Mouse (Mus musculus) gonadal fat pad, adult 2 months (tissue): ENCODE measurements around the gene Ak3. TPM values are rescaled to one million over a fixed set of nuclear protein-coding genes. Genes with fewer than 3 reads are reported as not detected.
"Not testable (repeated sequence)": the region's sequence is repeated elsewhere in the genome, so short reads cannot be mapped to it uniquely, and the experiment has no call there.

ENCODE experiments used
- DNase-seq: peaks from one replicate; pipeline ENCODE4 v3.0.0-alpha.2; 2012; ENCODE audit warnings: low read depth
- polyA plus RNA-seq: library from polyadenylated mRNA; depleted of rRNA; stranded (reverse); fragments of >200 nt; gene quantifications from 2 replicates; pipeline ENCODE4 v1.2.3, GENCODE M21; 2012

Ak3 gene
- polyA plus RNA-seq, 1 experiment = 125 TPM

DNA sequence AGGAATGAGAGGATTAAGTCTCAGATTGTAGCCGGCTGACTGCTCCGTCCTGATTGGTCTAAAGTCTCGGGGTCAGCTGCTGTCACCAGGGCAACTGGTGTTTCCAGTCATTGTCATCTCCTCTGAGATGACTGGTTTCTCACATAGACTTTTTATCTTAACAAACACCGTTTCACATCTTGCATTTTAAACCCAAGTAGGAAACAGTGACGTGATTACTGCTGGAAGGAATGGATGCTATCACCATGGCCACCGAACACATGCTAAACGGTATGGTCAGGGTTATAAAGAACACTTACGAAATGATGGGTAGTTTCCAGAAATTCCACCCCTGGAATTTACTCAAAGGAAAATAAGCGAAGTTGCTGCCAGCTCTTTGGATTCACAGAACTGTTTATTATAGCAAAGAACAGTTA, 3.4 kb downstream of the Ak3 start:
- no peak for DNase-seq

DNA sequence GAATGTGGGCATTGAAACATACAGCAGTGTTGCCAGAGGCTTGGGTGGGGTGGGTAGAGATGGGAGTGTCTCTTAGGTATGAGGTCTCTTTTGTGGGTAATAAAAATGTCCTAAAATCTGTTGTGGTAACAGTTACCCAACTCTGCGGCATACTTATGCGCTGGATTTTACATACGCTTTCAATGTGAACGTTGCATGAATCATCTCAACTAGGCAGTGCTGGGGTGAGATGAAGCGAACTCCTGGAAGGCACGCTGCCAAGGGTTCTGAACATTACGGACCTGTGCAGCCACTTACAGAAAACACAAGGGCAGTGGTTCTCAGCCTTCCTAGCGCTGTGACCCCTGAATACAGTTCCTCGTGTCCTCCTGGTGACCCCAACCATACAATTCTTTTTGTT, 5.1 kb downstream of the Ak3 start:
- DNase-seq = no peak

DNA sequence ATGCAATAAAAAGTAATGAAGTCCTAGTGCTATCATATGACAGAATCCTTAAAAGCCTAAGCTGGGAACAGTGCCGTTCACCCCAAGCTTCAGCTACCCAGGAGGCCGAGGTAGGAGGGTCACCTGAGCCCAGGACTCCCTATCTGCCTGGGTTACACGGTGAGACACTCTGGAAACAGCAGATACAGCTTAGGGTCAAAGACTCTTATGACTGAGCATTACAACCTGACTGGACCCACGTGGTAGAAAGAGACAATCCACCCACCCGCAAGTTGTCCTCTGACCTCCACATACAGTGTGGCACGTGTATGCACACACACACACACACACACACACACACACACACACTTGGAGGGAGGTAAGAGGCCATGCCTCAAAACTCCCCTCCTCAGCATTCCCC, 5.6 kb downstream of the Ak3 start:
- DNase-seq = no peak

DNA sequence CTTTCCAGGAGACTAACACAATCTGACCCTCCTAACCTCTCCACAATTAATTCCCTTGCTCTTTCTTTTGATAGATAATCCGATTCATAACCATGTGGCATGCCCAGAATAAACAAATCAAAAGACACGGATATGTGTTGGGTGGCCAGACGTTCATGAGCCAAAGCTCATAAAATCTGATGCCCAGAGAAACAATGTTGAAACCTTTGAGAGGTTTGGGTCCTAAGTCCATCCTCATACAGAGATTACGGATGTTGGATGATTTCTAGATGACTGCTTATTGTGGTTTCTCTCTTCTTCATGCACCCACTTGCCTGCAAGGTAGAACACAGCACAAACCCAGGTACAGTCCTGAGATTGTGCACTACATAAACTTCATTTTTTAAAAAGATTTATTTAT, 7.6 kb downstream of the Ak3 start:
- no peak for DNase-seq

DNA sequence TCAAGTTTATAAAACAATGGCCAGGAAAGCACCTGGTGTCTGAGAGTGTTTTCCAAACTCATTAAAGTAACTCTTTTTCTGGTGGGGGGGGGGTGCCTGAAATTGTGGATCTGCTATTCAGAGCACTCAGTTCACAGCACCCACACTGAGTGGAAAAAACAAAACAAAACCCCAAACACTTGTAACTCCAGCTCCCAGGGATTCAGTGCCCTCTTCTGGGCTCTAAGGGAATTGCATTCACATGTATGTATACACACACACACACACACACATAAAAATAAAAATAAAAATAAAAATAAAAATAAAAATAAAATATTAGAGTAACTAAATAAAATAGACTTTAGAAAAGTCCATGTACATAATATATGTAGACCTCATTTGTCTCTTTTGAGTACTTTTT, 8.4 kb downstream of the Ak3 start:
- no peak for DNase-seq

DNA sequence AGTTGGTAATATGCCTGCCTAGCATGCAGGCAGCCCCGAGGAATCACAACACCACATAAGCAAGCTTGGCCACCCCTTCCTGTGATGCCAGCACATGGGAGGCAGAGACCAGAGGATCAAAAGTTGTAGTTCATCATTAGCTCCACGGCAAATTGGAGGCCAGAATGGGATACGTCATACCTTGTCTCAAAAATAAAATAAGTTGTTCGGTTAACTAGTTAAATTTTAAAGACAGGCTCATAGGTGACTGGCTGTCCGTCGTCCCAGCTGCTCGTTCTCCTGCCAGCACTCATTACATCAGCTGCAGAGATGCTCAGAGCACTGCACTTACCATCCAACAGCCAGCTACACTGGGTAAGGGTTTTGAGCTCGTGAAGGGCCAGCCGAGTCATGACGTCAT, 10.2 kb downstream of the Ak3 start:
- no peak for DNase-seq

DNA sequence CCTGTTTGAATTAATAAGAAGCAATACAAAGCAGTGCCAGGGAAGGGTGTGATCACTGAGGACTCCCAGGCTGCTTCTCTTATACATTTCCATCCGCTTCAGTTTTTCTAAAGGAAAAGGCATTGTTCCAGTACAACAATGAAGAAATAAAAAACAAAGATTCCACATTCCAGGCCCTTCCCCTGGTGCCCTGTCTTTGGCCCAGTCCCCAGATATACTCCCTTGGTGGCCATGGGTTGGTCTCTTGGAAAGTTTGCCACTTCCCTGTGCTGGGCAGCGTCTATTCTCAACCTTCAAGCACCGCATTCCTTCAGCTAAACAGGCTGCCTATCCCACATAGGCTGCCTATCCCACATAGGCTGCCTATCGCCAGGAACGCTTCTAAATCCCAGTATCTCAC, 10.7 kb downstream of the Ak3 start:
- DNase-seq = no peak

DNA sequence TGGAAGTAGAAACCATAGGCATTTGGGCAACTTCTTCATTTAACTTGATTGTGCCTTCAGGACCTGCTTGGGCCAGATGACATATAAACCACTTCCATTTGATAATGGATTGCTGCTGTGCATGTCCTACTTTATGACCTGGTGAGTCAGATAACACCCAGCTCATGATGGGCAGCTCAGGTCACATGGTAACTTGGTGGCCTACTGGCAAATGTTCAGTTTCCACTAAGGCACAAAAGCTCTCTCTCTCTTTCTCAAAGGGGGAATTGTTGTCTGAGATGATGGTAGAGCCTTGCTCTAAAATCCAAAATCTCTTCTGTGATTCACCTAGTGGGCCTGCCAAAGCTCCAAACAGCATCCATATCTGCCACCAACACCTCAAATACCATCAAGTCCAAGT, 15.1 kb downstream of the Ak3 start:
- no peak for DNase-seq

DNA sequence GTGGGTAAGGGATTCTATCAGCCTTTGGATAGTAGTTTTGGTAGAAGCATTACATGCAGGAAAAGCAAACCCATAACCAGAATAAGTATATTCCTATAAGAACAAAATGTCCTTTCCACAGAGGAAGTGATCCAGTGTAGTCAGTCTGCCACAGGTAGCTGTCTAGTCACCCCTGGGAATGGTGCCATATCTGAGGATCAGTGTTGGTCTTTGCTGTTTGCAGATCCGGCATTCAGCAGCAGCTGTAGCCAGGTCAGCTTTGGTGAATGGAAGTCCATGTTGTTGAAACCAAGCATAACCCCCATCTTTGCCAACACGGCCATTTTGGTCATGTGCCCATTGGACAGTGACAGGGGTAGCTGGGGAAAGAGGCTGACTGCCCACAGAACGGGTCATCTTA, 16.0 kb downstream of the Ak3 start:
- no peak for DNase-seq

DNA sequence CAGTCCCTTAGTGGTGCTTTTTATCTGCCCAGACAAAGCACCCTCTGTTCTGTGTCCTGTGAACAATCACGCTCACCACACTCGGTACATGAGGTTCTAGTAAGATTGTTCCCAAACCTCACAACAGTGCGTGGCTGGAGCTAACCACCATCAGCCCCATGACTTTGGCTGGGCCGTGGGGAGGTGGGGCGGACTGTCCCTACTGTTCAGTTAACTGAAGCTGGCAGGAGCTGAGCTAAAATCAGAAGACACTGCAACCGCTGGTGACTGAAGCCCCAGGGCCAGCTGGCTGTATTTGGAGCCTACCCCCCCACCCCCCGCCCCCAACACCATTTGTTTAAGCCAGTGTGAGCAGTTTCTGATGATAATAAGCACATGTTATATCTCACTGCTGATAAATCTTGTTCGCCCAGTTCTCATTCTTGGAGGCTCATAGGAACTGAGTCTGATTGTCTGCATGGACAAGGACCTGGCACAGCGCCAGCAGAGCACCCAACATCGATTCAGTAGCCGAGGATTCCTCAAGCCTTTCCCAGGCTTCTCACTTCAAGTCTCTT, 23.3 kb downstream of the Ak3 start:
- DNase-seq = no peak

DNA sequence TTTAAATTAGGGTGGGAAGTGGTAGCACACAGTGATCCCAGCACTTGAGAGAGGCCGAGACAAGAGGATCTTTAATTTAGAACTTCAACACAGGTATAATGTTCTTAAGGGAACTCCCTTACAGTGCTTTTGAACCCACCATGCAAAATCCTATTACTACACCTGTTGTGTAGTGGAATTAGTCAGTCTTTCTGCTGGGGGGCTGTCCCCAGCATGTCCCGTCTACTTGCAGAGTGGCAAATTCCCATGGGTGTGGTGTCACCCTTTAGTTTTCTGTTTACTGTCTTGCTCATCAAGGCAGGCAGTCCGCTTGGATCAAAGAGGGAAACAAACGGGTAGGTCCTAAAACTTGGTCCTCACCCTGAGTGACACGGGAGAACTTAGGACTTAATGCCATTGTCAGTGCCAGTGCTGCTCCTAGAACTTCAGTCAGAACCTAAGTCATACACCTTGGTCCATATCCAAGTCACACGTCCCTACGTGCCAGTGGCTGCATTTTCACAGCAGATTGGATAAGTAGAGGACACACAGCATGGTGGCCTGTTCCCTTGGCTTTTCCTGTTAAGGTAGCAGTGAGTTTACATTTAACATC, 25.9 kb downstream of the Ak3 start:
- DNase-seq = no peak

DNA sequence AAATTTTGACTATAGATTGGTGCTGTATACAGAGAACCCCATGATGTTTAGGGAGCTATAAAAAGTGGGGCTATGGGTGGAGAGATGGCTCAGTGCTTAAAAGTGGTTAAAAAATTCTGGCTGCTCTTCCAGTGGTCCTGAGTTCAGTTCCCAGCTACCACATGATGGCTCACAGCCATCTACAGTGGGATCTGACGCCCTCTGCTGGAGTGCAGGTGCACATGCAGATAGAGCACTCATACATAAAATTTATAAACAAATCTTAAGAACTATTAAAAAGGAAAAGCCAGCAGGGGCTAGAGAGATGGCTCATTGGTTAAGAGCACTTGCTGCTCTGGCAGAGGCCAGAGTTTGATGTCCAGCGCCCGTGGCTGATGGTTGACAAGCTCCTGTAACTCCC, 28.1 kb downstream of the Ak3 start:
- no peak for DNase-seq

DNA sequence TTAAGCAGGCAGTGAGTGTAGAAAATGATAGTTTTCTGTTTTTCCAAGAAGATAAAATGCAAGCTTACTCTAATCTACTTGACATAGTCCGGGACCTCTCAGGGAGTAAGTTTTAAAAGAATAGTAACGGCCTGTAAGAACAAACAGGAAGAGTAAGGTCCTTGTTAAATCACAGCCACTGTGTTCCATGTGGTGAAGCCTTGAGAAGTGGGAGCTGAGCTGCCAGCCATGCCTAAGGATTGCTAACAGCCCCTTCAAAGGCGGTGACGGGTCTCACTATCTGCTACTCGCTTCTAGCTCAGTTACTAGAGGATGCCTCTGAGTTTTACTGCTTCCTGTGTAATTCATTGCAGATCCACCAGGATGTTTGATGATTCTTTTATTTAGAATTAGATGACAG, 31.0 kb downstream of the Ak3 start:
- no peak for DNase-seq

DNA sequence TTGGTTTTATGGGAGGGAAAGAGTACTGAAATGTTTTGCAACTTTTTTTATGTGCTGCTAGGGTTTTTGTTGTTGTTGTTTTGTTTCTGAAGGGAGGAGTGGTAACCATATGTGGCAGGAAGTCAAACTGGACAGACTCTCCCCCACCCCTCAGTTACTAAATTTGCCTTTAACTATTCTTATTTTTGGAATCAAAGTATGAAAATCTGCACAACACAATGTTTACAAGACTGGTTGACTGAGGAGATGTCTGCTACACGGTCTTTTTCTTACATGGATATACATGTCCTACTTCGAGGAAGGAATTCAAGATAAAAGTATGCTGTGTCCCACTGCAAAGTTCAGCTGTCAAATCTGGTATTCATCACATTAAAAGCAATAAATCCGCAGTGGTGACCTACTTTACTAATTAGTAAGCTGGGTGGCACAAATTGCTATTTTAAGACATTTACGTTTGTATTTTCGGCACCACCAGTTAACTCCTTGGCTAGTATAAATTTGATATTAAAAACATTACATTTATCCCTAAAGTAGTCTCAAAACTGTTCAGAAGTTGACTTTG, 31.5 kb downstream of the Ak3 start:
- DNase-seq = no peak

DNA sequence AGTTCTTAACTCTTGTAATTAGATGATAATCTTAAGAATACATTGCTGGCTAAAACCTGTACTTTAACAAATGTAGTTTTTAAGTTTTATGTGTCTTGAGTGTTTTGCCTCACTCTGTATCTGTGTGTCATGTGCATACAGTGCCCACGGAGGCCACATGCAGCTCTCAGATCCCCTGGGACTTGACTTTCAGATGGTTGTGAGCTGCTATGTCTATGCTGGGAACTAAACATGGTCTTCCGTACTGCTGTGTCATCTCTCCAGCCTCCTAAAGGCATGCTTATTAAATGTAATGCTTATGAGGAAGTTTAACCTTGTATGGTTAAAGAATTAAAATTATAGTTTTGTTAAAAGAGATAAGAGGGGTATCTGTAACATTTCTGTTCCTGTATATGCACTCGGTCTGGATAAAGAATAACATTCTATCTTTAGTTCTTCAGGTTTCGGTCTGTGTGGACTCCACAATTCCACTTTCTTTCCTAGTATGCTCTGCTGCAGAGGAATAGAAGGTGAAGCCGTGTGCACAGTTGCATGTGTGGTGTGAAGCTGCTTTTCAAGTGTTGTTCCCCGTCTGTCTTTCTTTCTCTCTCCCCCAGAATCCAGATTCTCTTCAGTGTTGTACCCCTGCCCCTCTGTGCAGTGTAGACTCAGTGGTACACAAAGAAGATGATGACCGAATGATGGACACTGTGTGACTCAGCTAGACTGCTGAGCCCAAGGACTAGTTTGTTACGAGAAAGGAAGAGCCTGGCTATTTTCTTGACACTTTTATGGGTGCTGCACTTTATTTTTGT, 32.2 kb downstream of the Ak3 start:
- no peak for DNase-seq

DNA sequence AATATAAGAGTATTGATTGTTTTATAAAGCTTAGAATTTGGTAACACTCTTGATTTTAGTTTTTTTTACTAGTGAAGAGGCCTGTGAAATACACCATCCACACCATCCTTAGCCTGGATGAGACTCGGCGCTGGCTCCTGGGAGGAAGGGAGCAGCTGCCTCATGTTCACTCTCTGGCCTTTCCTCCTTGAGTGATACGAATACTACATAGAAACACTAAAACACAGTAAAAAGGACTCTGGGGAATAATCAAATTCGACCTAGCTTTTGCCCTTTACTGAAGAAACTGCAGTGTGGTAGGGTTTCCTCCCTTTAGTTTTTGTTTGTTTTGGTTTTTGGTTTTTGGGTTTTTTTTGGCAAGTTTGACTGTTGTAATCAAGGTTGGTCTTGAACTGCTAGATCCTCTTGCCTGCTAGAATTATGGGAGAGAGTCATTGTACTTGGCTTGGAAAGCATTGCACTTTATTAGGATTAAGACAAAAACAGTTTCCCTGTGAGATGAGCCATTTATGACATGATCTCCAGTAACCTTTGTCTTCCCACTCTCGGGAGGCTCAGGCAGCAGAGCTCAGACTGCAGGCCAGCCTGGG, 33.2 kb downstream of the Ak3 start:
- DNase-seq = no peak

DNA sequence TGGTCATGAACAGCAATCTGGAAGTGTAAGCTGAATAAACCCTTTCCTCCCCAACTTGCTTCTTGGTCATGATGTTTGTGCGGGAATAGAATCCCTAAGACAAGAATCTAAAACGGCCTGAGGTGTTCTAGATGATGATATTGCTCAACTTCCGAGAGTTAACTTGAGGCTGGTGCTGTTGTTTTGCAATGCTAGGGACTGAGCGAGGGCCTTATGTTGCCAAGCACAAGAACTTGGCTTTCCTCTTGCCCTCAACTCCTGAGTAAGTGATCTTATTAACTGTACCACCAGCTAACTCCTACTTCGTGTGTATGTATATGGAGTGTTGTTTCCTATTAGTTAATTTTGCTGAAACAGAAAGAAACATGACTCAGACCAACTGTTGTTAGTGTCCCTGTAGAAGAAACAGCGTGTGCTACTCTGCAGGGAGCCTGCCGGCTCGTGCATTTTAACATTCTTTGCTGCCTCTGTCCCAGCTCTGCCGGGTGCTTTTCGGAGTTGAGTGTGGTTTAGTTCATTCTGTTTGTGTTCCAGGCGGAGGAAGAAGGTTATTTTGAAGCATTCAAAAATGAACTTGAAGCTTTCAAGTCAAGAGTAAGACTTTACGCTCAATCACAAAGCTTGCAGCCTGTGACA, 36.3 kb downstream of the Ak3 start:
- peak; percentile 46 for DNase-seq

DNA sequence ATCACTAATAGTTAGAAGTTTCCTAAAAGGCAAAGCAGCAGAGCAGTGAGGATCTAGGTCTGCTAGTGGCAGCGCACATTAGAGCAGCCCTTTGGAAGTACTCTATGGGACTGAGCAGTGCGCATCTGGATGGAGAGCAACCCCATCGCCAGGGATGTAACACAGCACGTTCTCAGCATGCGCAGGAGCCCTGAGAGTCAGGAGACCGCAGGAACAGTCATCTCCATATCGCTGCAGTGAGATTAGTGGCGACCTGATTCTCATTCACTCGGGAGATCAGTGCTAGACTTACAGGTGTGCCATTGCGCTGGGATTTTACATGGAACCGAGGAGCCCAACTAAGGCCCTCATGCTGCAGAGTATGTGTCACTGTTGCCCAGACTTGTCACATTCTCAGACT, 38.7 kb downstream of the Ak3 start:
- no peak for DNase-seq

DNA sequence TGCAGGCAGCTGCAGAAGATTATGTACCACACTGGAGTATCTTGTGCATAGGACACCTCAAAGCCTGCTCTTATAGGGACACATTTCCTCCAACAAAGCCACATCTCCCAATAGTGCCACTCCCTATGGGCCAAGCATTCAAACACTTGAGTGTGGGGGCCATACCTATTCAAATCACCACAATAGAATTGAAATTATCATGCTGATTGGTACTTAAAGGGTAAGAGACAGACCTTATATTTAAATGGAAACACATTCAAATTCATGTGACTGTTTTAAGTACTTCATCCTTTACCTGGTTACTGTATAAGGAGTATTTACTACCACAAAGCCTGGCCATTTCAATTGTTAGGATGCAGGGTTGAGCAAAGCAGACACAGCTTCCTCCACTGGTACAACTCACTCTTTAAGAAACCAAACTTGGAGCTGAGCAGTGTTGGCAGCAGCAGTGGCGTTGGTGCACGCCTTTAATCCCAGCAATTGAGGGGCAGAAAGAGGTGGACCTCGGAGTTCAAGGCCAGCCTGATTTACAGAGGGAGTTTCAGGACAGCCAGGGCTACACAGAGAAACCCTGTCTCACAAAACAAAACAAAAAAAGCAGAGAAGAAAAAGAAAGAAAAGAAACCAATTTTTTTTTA, 39.6 kb downstream of the Ak3 start:
- no peak for DNase-seq

DNA sequence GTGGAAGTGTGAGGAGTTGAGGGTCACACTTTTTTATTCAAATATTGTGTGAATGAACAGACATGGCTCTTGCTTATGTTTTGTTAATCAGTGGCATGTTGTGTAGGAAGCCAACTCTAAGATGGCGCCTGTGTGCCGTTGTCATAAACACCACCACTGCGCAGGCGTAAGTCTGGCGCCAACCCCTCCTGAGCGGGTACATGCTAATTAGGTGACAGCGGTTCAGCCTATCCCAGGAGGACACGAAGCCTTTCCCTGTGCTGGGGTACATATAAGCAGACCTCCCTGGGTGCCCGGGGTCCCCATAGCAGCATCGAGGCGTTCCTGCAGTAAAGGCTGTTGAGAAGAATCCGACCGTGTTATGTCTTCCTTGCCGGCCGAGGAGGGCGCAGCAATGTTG, 47.4 kb downstream of the Ak3 start:
- DNase-seq = not testable (repeated sequence)

DNA sequence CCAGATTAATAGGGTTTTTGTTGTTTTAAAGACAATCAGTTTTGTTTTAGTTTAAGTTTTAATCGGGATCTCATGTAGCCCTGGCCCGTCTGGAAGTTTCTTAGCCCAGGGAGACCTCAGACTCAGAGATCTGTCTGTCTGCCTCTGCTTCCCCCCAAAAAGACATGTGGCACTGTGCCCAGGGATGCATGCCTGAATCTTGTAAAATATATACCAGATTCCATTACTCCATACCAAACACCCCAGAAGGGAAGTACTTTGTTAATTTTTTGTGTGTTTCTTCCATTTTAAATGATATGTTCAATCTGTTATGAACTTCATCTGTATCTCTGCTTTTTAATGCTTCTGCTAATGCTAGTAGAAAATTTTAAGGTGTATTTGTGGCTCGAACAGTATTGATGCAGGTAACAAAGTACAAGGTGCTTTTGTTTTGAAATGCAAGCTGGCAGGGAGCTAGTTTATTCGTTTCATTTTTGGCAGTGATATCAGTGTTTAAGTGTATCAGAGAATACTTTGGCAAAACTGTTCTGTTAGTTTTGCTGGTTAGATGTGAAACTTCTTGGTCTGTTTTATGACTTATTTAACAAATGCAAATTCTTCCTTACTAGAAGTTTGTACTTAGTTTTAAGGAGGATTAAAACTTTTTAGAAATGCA, 49.7 kb downstream of the Ak3 start:
- DNase-seq = no peak
